Mouse (Mus musculus) left cerebral cortex, adult 8-10 months (tissue): ENCODE data around the gene Aes. TPM values are rescaled to one million over a fixed set of nuclear protein-coding genes. Genes with fewer than 3 reads are reported as not detected.

Source experiments
- DNase-seq, 2 experiments: peaks; one replicate each; pipeline ENCODE4 v3.0.0; 2022; ENCODE audit warnings: low spot score in 2 of 2
- total RNA-seq, 4 experiments: library from RNA; stranded (reverse); gene quantifications; 2 replicates each; pipeline ENCODE4 v1.2.4; 2022

The Aes gene
- total RNA-seq, 4 experiments from 2014 or later: 719 to 760 (median 743) TPM

- no peak for DNase-seq
Observed at GRCm38 (mm10) chr10:81568381-81569191, 9.3 kb downstream of the Aes start.

GRCm38 (mm10) chr10:81569507-81570237, 10.4 kb downstream of the Aes start:
- no peak for DNase-seq

DNA sequence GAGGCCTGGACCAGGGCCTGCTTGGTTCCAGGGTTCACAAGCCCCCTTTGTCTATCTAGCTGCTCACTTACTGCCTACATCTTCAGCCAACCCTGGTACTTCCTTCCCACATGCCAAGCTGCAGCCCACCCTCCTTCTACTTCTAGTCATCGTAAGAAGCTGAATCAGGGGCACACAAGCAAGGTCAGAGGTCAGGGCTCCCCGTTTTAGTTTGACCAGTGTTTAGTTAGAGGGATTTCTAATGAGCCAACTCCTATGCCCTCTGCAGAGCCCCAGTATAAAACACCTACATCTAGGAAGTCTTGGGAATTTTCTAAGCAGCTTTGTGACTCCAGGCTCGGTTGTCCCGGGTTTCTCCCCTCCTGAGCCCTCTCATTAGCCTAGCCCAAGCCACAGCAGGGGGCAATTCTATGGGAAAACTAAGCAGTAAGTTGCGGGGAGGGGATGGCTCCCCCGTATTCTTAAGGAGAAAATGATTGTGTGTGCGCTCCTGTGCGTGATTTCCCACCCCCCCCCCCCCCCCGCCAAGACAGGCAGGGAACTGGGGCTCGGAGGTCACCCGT, 11.0 kb downstream of the Aes start:
- no peak for DNase-seq

DNA sequence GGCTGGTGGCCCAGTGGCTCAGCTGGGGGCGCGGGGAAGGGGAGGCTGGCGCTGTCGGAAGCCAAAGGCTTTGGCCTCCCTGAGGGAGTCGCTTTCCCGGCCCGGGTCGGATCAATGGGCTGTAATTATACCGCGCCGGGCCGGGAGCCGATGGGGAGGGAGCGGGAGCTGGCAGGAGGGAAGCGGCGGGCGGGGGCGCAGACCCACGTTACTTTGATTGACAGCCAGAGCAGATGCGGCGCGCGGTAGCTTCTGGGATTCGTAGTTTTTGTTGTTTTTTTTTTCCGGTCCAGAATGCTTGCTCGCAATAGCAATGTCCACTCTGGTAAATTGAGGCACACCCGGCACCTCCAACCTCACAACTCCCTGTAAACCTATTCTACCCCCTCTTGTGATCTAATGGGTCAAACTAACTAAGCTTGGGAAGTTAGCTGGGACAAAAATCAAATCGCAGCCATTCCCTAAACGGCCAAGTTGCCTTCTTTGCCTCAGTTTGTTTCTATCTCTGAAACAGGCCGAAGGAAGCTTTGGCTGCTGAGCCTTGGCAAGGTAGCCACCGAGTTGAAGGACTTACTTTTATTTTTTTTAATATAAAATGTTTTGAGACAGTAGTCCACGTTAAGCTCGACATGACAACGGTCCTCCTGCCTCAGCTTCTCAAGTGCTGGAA, 11.7 kb downstream of the Aes start:
- DNase-seq: peak; percentile 81 to 96

DNA sequence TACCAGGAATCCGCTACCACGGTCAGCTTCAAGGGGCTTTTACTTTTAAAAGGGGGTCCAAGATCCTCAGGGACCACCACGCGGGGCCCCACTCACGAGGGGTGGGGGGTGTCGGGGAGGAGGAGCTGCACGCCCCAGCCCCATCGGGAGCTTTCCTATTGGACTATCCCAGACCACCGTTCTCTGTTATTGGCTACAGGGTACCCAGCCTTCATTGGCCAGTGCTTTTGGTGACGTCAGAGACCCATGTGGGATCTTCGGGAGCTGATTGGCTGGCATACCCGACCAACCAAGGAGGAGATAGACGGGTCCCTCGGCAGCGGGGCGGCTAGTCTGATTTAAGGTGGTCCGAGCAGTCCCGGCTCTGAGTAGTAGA, 12.2 kb downstream of the Aes start:
- DNase-seq: peak; percentile 97 to 99

- no peak for DNase-seq
Observed at GRCm38 (mm10) chr10:81572133-81572671, 12.9 kb downstream of the Aes start.

DNA sequence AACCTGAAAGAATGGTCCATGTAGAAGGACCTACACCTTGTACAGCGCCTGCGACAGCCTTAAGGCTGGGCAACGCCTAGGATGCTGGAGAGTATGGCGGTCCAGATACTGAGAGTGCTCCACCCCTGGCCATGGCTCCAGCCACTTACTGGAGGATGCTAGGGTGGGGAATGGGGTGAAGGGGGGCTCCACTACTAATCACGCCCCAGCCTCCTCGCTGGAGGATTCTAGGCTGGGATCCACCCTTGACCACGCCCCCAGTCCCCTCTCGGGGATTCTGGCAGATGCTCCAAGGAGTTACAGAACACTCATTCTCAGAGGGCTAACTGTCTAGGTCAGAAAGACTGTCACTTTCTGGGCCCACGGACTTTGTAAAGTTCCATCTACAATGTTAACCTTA, 13.7 kb downstream of the Aes start:
- DNase-seq: no peak

DNA sequence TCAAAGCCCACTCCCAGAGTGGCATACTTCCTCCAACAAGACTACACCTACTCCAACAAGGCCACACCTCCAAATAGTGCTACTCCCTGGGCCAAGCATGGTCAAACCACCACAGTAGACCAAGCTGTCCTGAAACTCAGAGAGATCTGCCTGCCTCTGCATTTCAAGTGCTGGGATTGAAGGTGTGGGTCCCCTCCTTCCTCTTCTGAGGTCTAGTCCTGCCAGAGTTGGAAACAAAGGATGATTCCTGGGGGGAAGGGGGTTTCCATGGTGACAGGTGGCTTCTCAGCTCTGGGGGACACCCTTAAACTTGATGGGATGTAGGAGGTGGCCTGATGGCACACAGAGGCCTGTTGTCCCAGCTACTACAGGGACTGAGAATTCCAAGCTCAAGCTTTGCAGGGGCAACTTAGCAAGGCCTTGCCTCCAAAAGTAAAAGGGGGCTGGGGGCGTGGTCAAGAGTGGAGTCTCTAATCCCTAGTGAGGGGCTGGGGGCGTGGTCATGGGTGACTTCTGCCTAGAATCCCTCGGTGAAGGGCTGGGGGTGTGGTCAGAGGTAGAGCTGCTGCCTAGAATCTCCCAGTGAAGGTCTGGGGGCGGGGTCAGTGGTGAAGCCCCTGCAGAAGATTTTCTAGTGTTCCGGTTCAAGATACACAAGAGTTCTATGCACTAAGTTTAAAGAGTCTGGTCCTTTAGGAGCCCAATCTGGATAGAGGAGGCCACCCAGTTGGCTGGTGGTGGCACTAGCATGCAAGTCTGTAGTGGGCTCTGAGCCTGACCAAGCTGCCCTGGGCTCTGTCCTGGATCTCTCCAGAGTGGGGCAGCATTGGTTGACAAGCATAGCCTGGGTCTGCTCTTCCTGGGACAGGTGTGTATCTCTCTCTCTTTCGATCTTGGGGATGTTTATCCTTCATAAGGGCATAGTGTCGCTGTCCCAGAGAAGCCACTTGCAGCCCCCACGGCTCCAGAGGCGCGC, 15.1 kb downstream of the Aes start, which contains the start of gene Tle2:
TSS of gene Tle2 (plus strand) at position 481 of the 976 bp plus-strand sequence.
- DNase-seq: no peak

DNA sequence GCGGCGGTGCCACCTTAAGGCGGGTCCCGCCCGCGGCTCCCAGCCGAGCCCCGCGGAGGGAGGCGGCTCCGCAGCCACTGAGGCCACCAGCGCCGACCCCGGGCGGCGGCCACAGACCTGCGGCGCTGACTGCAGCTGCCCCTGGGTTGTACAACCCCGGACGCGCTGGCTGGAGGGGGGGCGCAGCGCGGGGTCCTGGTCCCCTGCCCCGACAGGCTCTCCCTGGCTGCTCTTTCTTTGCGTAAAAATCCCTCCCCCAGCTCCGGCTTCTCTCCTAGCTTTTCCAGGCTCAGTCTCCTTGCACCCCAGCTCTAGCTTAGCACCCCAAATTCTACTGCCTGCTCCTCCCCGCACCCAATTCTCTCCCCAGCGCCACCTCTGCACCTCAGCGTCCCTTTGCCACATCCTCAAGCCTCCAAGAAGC, 15.9 kb downstream of the Aes start:
- DNase-seq: no peak

GRCm38 (mm10) chr10:81575695-81576094, 16.4 kb downstream of the Aes start:
- no peak for DNase-seq

DNA sequence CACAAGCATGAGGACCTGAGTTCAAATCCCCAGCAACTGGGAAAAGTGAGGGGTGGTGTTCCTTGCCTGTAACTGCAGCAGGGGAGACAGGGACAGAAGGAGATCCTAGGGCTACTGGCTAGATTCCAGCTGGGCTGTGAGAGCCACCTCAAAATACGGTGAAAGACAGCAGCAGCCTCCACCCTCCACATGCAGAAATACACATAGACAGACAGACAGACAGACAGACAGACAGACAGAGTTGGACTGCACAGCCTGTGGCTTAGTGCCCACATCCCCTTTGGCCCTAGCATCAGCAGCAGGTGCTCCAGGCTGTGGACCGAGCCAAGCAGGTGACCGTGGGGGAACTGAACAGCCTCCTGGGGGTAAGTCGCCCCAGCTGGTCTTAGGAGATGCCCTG, 20.7 kb downstream of the Aes start:
- no peak for DNase-seq

- no peak for DNase-seq
Observed at GRCm38 (mm10) chr10:81580441-81581070, 21.3 kb downstream of the Aes start.

GRCm38 (mm10) chr10:81583347-81583746, 24.1 kb downstream of the Aes start:
- DNase-seq: no peak

DNA sequence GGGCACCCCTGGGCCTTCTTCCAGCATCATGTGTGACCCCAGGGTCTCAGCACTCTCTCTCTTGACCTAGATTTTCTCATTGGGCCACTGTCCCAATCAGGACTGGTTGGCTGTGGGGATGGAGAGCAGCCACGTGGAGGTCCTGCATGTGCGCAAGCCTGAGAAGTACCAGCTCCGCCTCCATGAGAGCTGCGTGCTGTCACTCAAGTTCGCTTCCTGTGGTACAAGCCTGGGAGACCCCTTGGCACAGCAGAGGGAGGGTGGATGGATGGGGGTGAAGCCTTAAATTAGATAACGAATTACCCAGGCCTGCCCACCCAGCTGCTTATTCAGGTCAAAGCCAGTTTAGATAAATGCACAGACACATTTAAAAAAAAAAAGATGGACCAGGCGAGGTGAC, 29.5 kb downstream of the Aes start:
- DNase-seq: no peak

GRCm38 (mm10) chr10:81591846-81592245, 32.6 kb downstream of the Aes start:
- no peak for DNase-seq

GRCm38 (mm10) chr10:81592631-81593030, 33.3 kb downstream of the Aes start:
- no peak for DNase-seq

- DNase-seq: no peak
Observed at GRCm38 (mm10) chr10:81593223-81593622, 33.9 kb downstream of the Aes start.

DNA sequence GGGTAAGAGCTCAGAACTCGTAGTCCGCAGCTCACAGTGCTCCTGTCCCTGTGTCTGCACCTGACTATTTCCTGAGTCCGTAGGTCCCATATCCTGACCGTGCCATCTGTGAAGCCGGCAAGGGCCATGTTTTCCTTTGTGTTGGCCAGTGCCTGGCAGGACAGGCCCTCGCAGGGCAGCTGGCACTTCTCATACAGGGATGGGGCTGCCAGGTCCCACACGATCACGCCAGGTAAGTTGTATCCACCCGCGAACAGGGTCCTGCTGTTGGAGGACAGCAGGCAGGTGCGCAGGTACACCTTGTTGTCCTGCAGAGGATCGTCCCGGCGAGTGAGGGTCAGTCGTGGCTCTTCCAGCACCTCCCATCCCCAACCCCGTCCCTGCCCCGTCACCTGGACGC, 34.6 kb downstream of the Aes start:
- DNase-seq: no peak

- no peak for DNase-seq
Observed at GRCm38 (mm10) chr10:81595599-81595998, 36.3 kb downstream of the Aes start.

DNA sequence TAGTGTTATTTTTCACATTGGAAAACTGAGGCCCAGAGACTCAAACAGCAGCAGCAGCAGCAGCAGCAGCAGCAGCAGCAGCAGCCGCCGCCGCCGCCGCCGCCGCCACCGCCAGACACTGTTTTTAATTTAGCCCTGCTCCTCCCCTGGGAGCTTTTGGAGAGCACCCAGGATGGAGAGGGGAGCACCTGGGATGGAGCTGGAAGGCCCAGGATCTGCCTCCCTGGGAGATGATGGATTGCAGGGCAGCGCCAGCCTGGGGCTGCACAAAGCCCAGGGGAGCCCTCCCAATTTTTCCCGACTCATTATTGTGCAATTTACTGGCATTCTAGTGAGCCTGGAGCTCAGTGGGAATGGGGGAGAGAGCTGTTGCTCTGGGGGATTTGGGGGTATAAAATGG, 37.3 kb downstream of the Aes start:
- DNase-seq: no peak
